Mouse (Mus musculus) 3134 (cell line): ENCODE data around the gene Ppm1g.

Experiments
- DNase-seq: peaks from one replicate; pipeline ENCODE4 v3.0.0-alpha.2; 2011; ENCODE audit warnings: low spot score; ENCODE audit not compliant: insufficient read length; ENCODE audit errors: extremely low read depth

Gene Ppm1g

GRCm38 (mm10) chr5:31220448-31221303 lies at the start of gene Ppm1g:
Gene Ppm1g, minus strand, starts transcription at chr5:31220687.
- DNase-seq = peak; percentile 96

- DNase-seq = no peak
Measured at GRCm38 (mm10) chr5:31267686-31268085, 47.2 kb upstream of the Ppm1g start.

GRCm38 (mm10) chr5:31266101-31266500 lies 45.6 kb upstream of the Ppm1g start:
- DNase-seq = no peak

DNA sequence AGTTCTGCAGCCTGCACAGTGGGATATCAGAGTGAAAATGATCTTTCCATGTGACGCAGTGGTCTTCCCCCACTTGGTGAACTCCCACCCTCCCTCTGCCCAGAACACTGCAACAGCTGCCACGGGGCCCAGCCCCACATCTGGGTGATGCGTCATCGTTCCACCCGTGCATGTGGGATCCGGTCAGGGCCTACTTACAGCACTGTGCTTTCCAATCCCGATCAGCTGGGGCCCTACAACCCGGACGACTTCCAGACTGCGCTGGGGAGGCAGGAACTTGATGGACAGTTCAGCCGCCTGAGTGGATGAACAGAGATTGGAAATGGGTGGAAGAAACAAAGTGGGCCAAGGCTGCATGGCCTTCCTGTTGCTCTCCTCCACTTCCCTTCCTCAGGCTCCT lies 37.1 kb upstream of the Ppm1g start:
- DNase-seq = no peak

DNA sequence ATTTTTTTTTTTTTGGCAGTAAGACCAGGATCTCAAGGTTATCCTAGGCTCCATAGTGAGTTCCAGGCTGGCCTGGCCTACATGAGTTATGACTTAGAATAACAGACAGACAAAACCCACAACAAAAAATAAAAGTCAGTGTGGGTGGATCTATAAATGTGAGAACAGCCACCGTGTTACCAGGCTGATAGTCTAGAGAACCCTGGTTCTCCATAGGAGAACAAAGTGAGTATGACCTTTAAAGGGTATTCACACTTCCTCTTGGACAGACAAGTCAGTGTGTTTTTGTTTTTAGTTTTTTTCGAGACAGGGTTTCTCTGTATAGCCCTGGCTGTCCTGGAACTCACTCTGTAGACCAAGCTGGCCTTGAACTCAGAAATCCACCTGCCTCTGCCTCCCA lies 35.5 kb upstream of the Ppm1g start:
- DNase-seq = no peak

DNA sequence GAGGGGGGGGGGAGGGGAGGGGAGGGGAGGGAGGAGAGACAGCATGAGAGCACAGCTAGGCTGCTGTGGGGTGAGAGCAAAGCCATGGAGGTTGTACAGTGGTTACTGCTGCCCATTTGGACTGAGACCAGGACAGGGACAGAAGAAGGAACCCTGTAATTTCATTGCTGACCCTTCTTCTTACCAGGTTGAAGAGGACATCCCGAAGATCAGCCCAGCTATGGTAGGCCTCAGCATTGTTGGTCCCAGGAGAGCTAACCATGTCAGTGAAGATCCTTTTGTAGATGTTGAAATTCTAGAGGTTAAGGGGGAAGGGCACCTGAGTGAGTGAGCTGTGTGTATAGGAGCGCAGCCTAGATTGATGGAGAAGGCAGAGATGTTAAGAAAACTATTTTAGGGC lies 34.9 kb upstream of the Ppm1g start:
- DNase-seq = no peak

GRCm38 (mm10) chr5:31254901-31255300 lies 34.4 kb upstream of the Ppm1g start:
- no peak for DNase-seq

DNA sequence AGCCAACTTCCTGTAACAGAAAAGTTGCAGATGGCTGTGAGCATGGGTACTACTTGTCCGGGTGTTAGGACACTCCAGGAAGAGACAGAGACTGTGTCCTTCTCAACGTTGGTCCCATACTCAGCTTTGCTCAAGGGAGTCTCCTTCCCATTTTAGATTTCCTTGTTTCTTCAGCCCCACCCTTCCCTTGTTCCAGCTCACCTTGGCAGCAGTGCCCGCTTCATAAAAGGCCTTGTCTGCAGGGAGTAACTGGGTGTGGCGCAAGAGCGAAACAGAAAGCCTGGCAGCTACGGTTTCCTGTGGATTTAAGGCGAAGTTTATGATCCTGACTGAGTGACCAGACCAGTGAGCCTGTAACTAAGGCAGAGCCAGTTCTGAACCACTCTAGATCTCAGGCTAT lies 34.0 kb upstream of the Ppm1g start:
- DNase-seq = no peak

GRCm38 (mm10) chr5:31253806-31254205 lies 33.3 kb upstream of the Ppm1g start:
- no peak for DNase-seq

DNA sequence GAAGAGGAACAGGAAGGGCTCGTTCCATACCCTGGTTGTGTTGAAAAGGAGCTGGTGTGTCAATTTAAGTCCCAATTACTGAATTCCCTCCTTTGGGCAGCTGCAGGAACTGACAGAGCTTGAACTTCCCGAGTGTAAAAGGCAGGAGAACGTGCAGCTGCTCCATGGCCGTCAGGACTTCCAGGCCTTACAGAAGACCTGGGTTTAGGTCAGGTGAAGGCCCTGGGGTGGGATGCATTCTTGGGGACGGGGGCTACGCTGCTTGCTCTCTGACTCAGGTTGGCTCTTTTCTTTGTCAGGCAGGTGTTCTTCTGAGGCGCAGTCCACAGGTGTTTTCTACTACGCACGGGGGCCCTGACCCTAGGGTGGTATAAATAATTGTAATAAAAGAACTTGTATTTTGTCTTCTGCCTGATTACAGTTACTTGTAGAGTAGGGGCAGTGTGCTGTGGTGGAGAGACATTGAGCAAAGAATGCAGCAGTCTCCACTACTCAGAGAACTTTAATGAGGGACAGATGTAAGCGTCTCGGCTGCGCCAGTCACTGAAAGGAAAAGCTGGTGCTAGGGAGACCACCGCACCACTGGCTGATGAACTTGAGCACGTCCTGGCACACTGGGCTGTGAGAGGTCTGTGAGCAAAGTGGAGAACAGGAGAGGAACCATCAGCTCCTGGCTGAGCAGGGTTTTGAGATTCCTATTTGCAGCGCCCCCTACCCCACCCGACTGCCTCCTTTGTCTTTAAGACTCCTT lies 32.5 kb upstream of the Ppm1g start:
- DNase-seq = no peak

DNA sequence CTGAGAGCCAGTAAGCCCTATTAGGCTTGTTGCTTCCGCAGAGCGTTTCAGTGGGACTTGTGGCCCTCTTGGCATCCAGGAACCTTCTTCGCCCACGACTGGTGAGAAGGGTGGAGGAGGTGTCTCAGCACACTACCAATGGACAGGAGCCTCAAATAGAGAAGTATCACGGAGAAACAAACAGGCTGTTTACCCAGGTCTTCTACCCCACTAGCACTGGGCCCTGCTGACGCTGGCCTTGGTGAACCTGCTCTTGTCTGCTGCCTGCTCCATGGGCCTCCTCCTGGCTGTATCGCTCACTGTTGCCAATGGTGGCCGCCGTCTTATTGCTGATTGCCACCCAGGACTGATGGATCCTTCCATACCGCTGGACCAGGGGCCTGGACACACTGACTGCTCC lies 31.7 kb upstream of the Ppm1g start:
- DNase-seq = no peak

GRCm38 (mm10) chr5:31251541-31252101 lies 31.1 kb upstream of the Ppm1g start, which contains the start of gene Krtcap3:
Gene Krtcap3, plus strand, starts transcription at chr5:31251691.
- DNase-seq = peak; percentile 22

DNA sequence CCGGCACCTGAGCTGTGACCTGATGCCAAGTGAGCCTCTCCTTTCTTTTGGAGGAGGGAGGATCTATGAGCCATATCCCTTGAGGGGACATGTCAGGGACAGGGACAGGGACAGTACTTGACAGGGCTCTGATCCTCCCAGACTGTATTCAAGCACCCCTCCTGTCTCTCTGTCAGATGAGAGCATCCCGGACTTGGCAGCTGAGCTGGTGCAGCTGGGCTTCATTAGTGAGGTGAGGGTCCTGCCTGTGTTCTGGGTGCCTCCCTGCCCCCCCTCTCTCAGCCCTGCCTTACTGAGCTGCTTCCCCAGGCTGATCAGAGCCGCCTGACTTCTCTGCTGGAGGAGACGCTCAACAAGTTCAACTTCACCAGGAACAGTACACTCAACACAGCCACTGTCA lies 30.2 kb upstream of the Ppm1g start:
- no peak for DNase-seq

DNA sequence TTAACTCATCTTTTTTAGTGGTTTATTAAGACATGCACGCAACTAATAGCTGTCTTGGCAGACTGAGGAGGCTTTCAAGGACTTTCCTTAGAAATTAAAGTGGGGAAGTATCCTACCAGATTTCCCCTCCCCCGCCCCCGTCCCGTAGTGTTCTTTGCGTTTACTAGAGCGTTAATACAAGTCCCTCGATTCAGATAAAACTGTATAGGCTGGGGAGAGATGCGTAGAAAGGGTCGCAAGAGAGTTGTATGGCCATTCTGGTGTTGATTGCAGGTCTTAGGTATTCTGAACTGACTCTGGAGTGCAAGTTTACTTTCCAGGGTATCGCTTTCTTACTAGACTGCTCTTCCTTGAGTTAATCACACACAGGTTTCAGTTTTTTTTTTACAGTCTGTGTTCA lies 21.7 kb upstream of the Ppm1g start:
- no peak for DNase-seq

- no peak for DNase-seq
Measured at GRCm38 (mm10) chr5:31241522-31242034, 21.1 kb upstream of the Ppm1g start.

DNA sequence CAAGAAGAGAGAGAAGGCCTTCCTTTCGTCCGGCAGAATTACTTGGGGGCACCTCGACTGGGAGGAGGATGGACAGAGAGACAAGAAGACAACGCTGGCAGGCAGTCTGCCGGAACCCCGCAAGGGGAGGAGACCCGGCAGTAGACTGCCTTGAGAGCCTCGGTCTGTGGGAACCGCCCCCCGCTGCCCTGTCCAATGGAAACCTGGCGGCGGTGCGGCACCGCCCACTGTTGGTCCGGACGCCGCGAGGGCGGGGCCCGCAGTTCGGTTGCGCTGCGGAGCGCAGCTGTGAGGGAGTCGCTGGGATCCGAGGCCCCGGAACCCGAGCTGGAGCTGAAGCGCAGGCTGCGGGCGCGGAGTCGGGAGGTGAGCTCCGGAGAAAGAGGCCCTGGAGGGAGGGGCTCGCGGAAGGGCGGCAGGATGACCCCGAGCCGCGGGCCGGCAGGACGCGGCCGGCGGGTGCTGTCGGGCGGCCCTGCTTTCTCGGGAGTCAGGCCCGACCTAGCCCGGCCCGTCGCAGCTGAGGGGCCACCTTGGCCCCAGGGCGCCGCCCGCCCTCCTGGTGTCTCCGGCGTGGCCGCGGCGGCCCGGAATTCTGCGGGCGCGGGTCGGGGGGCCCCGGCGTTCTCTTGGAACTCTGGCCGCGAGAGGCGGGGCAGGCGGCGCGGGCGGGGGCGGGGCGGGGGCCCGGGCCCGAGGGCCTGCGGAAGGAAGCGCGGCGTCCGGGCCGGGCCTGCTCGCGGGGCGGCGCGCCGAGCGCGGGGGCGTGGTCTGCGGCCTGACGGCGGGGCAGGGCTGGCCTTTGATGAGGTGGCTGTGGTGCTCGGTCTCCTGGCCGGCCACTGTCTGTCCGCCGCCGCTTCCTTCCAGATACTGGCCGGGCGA lies 20.4 kb upstream of the Ppm1g start, which contains the start of the genes Nrbp1 and Gm9970:
Gene Nrbp1, plus strand, starts transcription at position 228 of the 885 bp plus-strand sequence.
Gene Gm9970, minus strand, starts transcription at position 596 of the 885 bp plus-strand sequence.
- DNase-seq = peak; percentile 95

- DNase-seq = no peak
Measured at GRCm38 (mm10) chr5:31226641-31227040, 6.2 kb upstream of the Ppm1g start.

DNA sequence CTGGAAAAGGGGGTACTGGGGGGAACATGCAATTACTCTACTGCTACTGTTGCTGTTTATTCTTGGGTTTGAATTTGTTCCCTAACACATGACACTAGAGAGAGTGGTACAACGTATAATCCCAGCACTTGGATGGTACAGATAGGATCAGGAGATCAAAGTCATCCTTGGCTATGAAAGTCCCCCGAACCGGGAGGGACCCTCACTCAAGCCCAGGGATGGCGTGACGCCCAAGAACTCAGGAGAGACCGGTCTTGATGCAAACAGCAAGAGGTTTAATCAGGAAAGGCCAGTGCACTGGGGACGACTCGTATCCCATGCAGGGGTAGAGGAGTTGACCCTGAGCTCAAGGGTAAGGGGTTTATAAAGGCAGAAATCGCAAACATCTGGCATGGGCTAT lies 2.2 kb upstream of the Ppm1g start:
- DNase-seq = no peak

DNA sequence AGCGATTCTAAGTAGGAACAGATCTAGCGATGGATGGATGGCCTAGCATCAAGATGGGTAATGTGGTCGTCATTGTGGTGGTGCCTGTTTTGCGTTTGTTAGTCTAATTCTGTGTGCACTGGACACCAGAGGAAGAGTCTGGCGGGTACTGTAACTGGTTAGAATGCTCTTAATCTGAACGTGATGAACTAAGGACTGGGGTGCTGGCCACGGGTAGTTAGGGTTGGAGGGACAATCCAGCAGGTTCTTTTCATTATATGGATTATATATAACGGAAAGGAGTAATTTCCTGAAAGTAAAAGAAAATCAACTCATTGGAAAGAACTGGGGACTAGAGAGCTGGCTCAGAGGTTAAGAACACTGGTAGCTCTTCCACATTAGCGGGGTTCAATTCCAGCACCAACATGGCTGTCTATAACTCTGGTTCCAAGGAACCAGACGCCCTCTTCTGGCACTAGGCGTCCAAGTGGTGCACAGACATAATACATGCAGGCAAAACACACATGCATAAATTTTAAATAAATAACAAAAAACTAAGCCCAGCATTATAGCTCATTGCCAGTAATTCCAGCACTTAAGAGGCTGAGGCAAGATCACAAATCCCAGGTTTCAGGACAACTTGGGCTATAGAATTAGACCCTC lies 938 bp upstream of the Ppm1g start:
- peak; percentile 24 for DNase-seq
